Mouse (Mus musculus): Measurements from ENCODE around the gene Ccdc136. TPM values are rescaled to one million over a fixed set of nuclear protein-coding genes. Genes with fewer than 3 reads are reported as not detected.

Ccdc136 gene
- total and polyA plus RNA-seq, 3 experiments, result 0.22 TPM; not detected in 2

DNA sequence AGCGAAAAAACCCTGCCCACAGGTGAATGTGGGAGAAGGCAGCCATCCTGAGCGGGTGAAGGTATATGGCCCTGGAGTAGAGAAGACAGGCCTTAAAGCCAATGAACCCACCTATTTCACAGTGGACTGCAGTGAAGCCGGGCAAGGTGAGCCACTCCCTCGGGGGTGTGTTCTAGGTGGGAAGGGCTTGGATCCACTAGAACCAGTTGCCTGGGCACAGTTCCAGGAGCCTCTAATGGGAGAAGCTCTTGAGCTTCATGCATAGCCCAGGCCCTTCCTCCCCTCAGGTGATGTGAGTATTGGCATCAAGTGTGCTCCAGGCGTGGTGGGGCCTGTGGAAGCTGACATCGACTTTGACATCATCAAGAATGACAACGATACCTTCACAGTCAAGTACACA lies 49.2 kb downstream of the Ccdc136 start:
- no peak overlapping the region for H3K4me3 ChIP-seq (ENCODE audit: control insufficient read depth in 1 of 2, insufficient read depth in 1 of 2, low read depth in 2 of 2, low read length in 2 of 2)
- no peak for TF ChIP-seq MYC (IDR thresholded peaks at IDR 0.05; ENCODE audit: low read depth, low read length)
- TF ChIP-seq GATA1 (IDR thresholded peaks at IDR 0.05; ENCODE audit: low read depth, low read length), result no peak
- no peak for TF ChIP-seq ZC3H11A (IDR thresholded peaks at IDR 0.05; ENCODE audit: low read depth, low read length)
- TF ChIP-seq ELF1 (IDR thresholded peaks at IDR 0.05; ENCODE audit: low read depth, low read length), result no peak
- TF ChIP-seq NRF1 (IDR thresholded peaks at IDR 0.05; ENCODE audit: insufficient read depth, low read depth, low read length, poor library complexity, severe bottlenecking), result no peak
- no peak for TF ChIP-seq POLR2A (IDR thresholded peaks at IDR 0.05; ENCODE audit: control insufficient read depth in 1 of 2, insufficient read depth in 1 of 2, low read depth in 1 of 2, low read length in 2 of 2, poor library complexity in 1 of 2)
- no peak for TF ChIP-seq TCF12 (IDR thresholded peaks at IDR 0.05; ENCODE audit: low read depth, low read length)
- no peak for TF ChIP-seq POLR2AphosphoS2 (IDR thresholded peaks at IDR 0.05; ENCODE audit: low read length)
- TF ChIP-seq KAT2A (conservative IDR thresholded peaks at IDR 0.05; ENCODE audit: low read depth, low read length), result no peak
- no peak for TF ChIP-seq POLR2AphosphoS5 (IDR thresholded peaks at IDR 0.05; ENCODE audit: borderline replicate concordance, low read depth, low read length)
- TF ChIP-seq MAZ (IDR thresholded peaks at IDR 0.05; ENCODE audit: low read depth, low read length), result no peak
- no peak for TF ChIP-seq USF1 (IDR thresholded peaks at IDR 0.05; ENCODE audit: low read depth, low read length)
- TF ChIP-seq ETS1 (IDR thresholded peaks at IDR 0.05; ENCODE audit: low read depth, low read length), result no peak
- TF ChIP-seq CHD2 (IDR thresholded peaks at IDR 0.05; ENCODE audit: low read length), result no peak
- no peak overlapping the region for H3K9ac ChIP-seq (ENCODE audit: control insufficient read depth, low read depth, low read length, poor library complexity, severe bottlenecking)
- no peaks in the 10 kb centered on the region for H3K9me3 ChIP-seq (replicated peaks; ENCODE audit: insufficient read depth, low read length)
- H3K36me3 ChIP-seq (ENCODE audit: control insufficient read depth in 1 of 2, insufficient read depth in 2 of 2, low read length in 2 of 2), result no peaks in the 10 kb centered on the region; a peak in 1 of 4 replicates
- no peaks in the 10 kb centered on the region for H3K27me3 ChIP-seq (ENCODE audit: control insufficient read depth in 1 of 2, insufficient read depth in 2 of 2, low read length in 2 of 2)
- no peak for DNase-seq (ENCODE audit: low read depth, low spot score)
- no peak overlapping the region for H3K27ac ChIP-seq (ENCODE audit: control insufficient read depth, low read depth, low read length)
- peaks cover 2 to 3% of the 10 kb centered on the region in 2 experiments; a peak in 2 of 4 replicates for H3K4me1 ChIP-seq (ENCODE audit: control insufficient read depth in 1 of 2, insufficient read depth in 2 of 2, low read length in 2 of 2)
- H3K79me2 ChIP-seq (ENCODE audit: control insufficient read depth, insufficient read depth, low read length, poor library complexity), result no peaks in the 10 kb centered on the region

GRCm38 (mm10) chr6:29449858-29450257 lies 53.7 kb downstream of the Ccdc136 start:
- Histone ChIP-seq H3K79me2 (ENCODE audit: control insufficient read depth, insufficient read depth, low read length, poor library complexity) (no peaks in the 10 kb centered on the region), H3K9me3 (replicated peaks; ENCODE audit: insufficient read depth, low read length) (no peaks in the 10 kb centered on the region), H3K4me3 (ENCODE audit: control insufficient read depth in 1 of 2, insufficient read depth in 1 of 2, low read depth in 2 of 2, low read length in 2 of 2) (peak overlapping the region in 1 of 2 experiments; percentile 55; a peak in 2 of 4 replicates), H3K4me1 (ENCODE audit: control insufficient read depth in 1 of 2, insufficient read depth in 2 of 2, low read length in 2 of 2) (peaks cover 2 to 4% of the 10 kb centered on the region in 2 experiments; a peak in 2 of 4 replicates), H3K27me3 (ENCODE audit: control insufficient read depth in 1 of 2, insufficient read depth in 2 of 2, low read length in 2 of 2) (no peaks in the 10 kb centered on the region), H3K36me3 (ENCODE audit: control insufficient read depth in 1 of 2, insufficient read depth in 2 of 2, low read length in 2 of 2) (no peaks in the 10 kb centered on the region; a peak in 1 of 4 replicates), H3K27ac (ENCODE audit: control insufficient read depth, low read depth, low read length) (no peak overlapping the region), H3K9ac (ENCODE audit: control insufficient read depth, low read depth, low read length, poor library complexity, severe bottlenecking) (no peak overlapping the region)
- TF ChIP-seq MAX (IDR thresholded peaks at IDR 0.05; ENCODE audit: low read length) (peak; percentile 35; the same call in 1 of the 2 replicates), TAL1 (IDR thresholded peaks at IDR 0.05; ENCODE audit: low read length) (no peak), GATA1 (IDR thresholded peaks at IDR 0.05; ENCODE audit: low read depth, low read length) (peak; percentile 68), MAZ (IDR thresholded peaks at IDR 0.05; ENCODE audit: low read depth, low read length) (no peak), RAD21 (IDR thresholded peaks at IDR 0.05; ENCODE audit: low read depth, low read length) (no peak), MYC (IDR thresholded peaks at IDR 0.05; ENCODE audit: low read depth, low read length) (no peak), USF2 (IDR thresholded peaks at IDR 0.05; ENCODE audit: borderline replicate concordance in 1 of 2, insufficient read depth in 1 of 2, low read depth in 1 of 2, low read length in 2 of 2) (no peak), MEF2A (IDR thresholded peaks at IDR 0.05; ENCODE audit: extremely low read depth, insufficient replicate concordance, low read depth, low read length, poor library complexity, severe bottlenecking) (no peak), CHD1 (IDR thresholded peaks at IDR 0.05; ENCODE audit: low read depth, low read length) (no peak), JUND (IDR thresholded peaks at IDR 0.05; ENCODE audit: low read depth, low read length) (no peak), POLR2A (IDR thresholded peaks at IDR 0.05; ENCODE audit: control insufficient read depth in 1 of 2, insufficient read depth in 1 of 2, low read depth in 1 of 2, low read length in 2 of 2, poor library complexity in 1 of 2) (peak in 1 of 2 experiments; percentile 56; a peak in 2 of 4 replicates), MAFK (IDR thresholded peaks at IDR 0.05; ENCODE audit: borderline replicate concordance, low read depth, low read length) (no peak), HCFC1 (IDR thresholded peaks at IDR 0.05; ENCODE audit: low read depth, low read length) (0 out of 2 replicates have a peak, but pooled peaks have one; percentile 27), TBP (IDR thresholded peaks at IDR 0.05; ENCODE audit: low read depth, low read length) (peak; percentile 57; the same call in 1 of the 2 replicates), NELFE (IDR thresholded peaks at IDR 0.05; ENCODE audit: low read depth, low read length) (peak; percentile 44; the same call in 1 of the 2 replicates), ZNF384 (IDR thresholded peaks at IDR 0.05; ENCODE audit: low read depth, low read length) (no peak), POLR2AphosphoS2 (IDR thresholded peaks at IDR 0.05; ENCODE audit: low read length) (no peak), KAT2A (conservative IDR thresholded peaks at IDR 0.05; ENCODE audit: low read depth, low read length) (no peak), CTCF (IDR thresholded peaks at IDR 0.05 in 2 of 3, conservative IDR thresholded peaks at IDR 0.05 in 1 of 3; ENCODE audit: control insufficient read depth in 1 of 3, insufficient read depth in 1 of 3, low read depth in 2 of 3, low read length in 3 of 3, poor library complexity in 1 of 3, severe bottlenecking in 1 of 3) (no peak), E2F4 (IDR thresholded peaks at IDR 0.05; ENCODE audit: borderline replicate concordance, low read depth, low read length) (no peak), POLR2AphosphoS5 (IDR thresholded peaks at IDR 0.05; ENCODE audit: borderline replicate concordance, low read depth, low read length) (no peak)
- peak; percentile 88 for DNase-seq (ENCODE audit: low read depth, low spot score)
